Mouse (Mus musculus) liver, embryonic 16.5 days (tissue): ENCODE results near the gene Rpl10. TPM values are rescaled to one million over a fixed set of nuclear protein-coding genes. Genes with fewer than 3 reads are reported as not detected.
A peak's percentile ranks its signal among the peaks of the same experiment; 100 is the strongest.

Source experiments
- ATAC-seq: fragments of 200-750 bp; cut with Nextera tagmentation; 2 replicates; pipeline ENCODE4 v1.8.0; 2017; ENCODE audit warnings: low read depth, mild to moderate bottlenecking, moderate number of reproducible peaks, moderate library complexity
- H3K27ac ChIP-seq: fragments of 300-500 bp; sonication (generic); 2 replicates; pipeline ENCODE4 v1.5.1; 2014; ENCODE audit warnings: mild to moderate bottlenecking, low read length
- H3K27me3 ChIP-seq: fragments of 300-500 bp; sonication (generic); 2 replicates; pipeline ENCODE4 v1.6.1; 2014; ENCODE audit warnings: low read depth, low read length, mixed read lengths; ENCODE audit not compliant: control insufficient read depth, insufficient read depth
- H3K36me3 ChIP-seq: fragments of 300-500 bp; sonication (generic); 2 replicates; pipeline ENCODE4 v1.6.1; 2014; ENCODE audit warnings: mild to moderate bottlenecking; ENCODE audit not compliant: control insufficient read depth, insufficient read depth
- H3K4me1 ChIP-seq: fragments of 300-500 bp; sonication (generic); 2 replicates; pipeline ENCODE4 v1.6.1; 2014; ENCODE audit warnings: low read depth, low read length, mixed read lengths; ENCODE audit not compliant: control insufficient read depth
- H3K4me2 ChIP-seq: fragments of 300-500 bp; sonication (generic); 2 replicates; pipeline ENCODE4 v1.6.1; 2014; ENCODE audit warnings: low read depth, low read length, mixed read lengths
- H3K4me3 ChIP-seq: fragments of 300-500 bp; sonication (generic); 2 replicates; pipeline ENCODE4 v1.5.1; 2014; ENCODE audit warnings: low read depth, mild to moderate bottlenecking, low read length
- H3K9ac ChIP-seq: fragments of 300-500 bp; sonication (generic); 2 replicates; pipeline ENCODE4 v1.6.1; 2014; ENCODE audit warnings: low read depth, low read length
- H3K9me3 ChIP-seq: fragments of 300-500 bp; sonication (generic); replicated peaks from 2 replicates; pipeline ENCODE4 v1.6.1; 2016; ENCODE audit warnings: low read length; ENCODE audit not compliant: control insufficient read depth
- WGBS: fragments of 180-500 bp; shearing (Covaris S2); extraction: QIAGEN DNeasy Blood & Tissue Kit; methylation state at CpG from one replicate; pipeline ENCODE4 v1.1.7; 2014; ENCODE audit not compliant: insufficient replicate concordance; 5-methylcytosine and 5-hydroxymethylcytosine counted together
- polyA plus RNA-seq: library from polyadenylated mRNA; unstranded; fragments of >200 nt; fragmentation: Nextera tagmentation; extraction: Ambion mirVana; gene quantifications from 2 replicates; pipeline ENCODE4 v1.2.1, GENCODE M21; 2015

The Rpl10 gene
- polyA plus RNA-seq, 1 experiment from 2014 or later = 375 TPM

GRCm38 (mm10) chrX:74293431-74293830 lies 22.8 kb downstream of the Rpl10 start:
- no peak for ATAC-seq
- WGBS = 42% methylated on average over 4 of the region's 4 CpGs
- H3K9me3 ChIP-seq = no peaks in the 10 kb centered on the region
- H3K36me3 ChIP-seq = no peaks in the 10 kb centered on the region
- no peak overlapping the region for H3K4me3 ChIP-seq
- no peaks in the 10 kb centered on the region for H3K27me3 ChIP-seq
- H3K4me1 ChIP-seq = no peaks in the 10 kb centered on the region; the same call in 1 of the 2 replicates
- H3K4me2 ChIP-seq = no peak overlapping the region
- H3K27ac ChIP-seq = no peak overlapping the region
- H3K9ac ChIP-seq = no peak overlapping the region

DNA sequence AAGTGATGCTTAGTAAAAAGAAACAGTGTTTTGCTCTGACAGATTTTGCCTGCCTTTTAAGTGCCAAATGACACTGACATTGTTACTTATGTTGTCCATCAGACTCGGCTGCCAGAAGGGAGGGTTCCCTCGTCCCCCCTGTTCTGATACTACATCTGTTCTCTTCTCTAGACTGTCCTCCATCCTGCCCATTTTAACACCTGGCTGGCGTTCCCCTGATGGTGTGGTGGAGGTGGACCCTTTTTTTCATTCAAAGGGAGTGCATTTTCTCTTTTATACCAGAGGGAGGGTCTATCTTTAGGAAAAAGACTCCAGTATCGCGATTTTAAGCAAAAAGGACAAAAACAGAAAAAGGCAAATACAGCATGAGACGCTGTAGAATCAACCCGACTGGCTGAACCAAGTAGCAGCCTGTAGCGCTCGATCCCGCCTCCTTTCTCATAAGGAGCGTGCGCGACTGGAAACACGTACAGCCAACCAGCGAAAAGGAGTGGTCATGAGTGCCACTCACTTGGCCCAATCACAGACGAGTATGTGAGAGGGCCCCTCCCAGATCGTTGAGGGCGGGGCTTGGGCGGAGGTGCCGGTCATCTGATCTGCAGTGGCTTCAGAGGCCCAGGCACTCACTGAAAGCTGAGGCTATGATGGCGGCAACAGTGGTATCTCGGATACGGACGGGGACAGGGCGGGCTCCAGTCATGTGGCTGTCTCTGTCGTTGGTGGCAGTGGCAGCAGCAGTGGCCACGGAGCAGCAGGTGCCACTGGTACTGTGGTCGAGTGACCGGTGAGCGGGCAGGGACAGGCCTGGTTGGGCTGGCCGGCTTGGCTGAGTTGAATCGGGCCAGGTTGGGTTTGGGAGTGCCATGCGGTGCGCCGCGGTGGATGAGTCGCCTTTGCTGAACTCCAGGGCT lies 26.2 kb downstream of the Rpl10 start, which contains the start of gene Atp6ap1:
TSS of gene Atp6ap1 (plus strand) at position 560 of the 911 bp plus-strand sequence.
- H3K4me2 ChIP-seq = peak within 1 kb of the TSS; percentile 69
- H3K9me3 ChIP-seq = no peaks in the 10 kb centered on the region
- peak within 1 kb of the TSS; percentile 79 for H3K4me3 ChIP-seq
- H3K27ac ChIP-seq = peak within 1 kb of the TSS; percentile 84
- H3K9ac ChIP-seq = peak within 1 kb of the TSS; percentile 85
- H3K36me3 ChIP-seq = peaks cover 7% of the 10 kb centered on the region; the same call in 1 of the 2 replicates
- peaks cover 4% of the 10 kb centered on the region; the same call in 1 of the 2 replicates for H3K4me1 ChIP-seq
- ATAC-seq = peak; percentile 99
- WGBS = 19% methylated on average over 37 of the region's 37 CpGs
- H3K27me3 ChIP-seq = no peaks in the 10 kb centered on the region

GRCm38 (mm10) chrX:74298348-74298747 lies 27.7 kb downstream of the Rpl10 start:
- no peak for ATAC-seq
- Histone ChIP-seq H3K4me1 (peaks cover 4% of the 10 kb centered on the region; the same call in 1 of the 2 replicates), H3K9ac (no peak overlapping the region), H3K27me3 (no peaks in the 10 kb centered on the region), H3K4me3 (peak overlapping the region; percentile 29), H3K4me2 (peak overlapping the region; percentile 43), H3K27ac (no peak overlapping the region), H3K9me3 (no peaks in the 10 kb centered on the region), H3K36me3 (peaks cover 17% of the 10 kb centered on the region)
- 40% methylated on average over 1 of the region's 1 CpGs for WGBS

DNA sequence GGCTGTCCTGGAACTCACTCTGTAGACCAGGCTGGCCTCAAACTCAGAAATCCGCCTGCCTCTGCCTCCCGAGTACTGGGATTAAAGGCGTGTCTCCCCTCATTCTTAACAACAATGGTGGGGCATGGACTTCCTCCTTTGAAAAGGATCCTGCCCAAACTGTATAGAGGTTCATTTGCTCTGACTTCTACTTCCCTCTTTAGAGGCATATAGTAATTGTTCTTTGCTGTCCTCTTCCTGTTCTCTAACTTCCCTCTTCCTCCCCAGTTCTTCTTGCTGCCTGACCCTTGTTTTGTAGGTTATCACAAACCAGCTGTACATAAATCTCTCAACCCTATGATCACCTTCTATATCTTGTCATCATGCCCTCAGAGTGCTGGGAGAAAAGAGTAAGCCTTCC lies 29.1 kb downstream of the Rpl10 start:
- peaks cover 9% of the 10 kb centered on the region for H3K4me1 ChIP-seq
- H3K9ac ChIP-seq = no peak overlapping the region
- H3K27ac ChIP-seq = no peak overlapping the region
- no peaks in the 10 kb centered on the region for H3K9me3 ChIP-seq
- ATAC-seq = no peak
- WGBS = 36% methylated on average over 3 of the region's 3 CpGs
- H3K4me3 ChIP-seq = no peak overlapping the region
- H3K36me3 ChIP-seq = peaks cover 19% of the 10 kb centered on the region
- no peaks in the 10 kb centered on the region for H3K27me3 ChIP-seq
- H3K4me2 ChIP-seq = no peak overlapping the region

GRCm38 (mm10) chrX:74304867-74305700 lies 34.5 kb downstream of the Rpl10 start, which contains the start of gene Gdi1:
Gene Gdi1, plus strand, starts transcription at chrX:74304998.
- peak within 1 kb of the TSS; percentile 68 for H3K4me2 ChIP-seq
- no peaks in the 10 kb centered on the region for H3K27me3 ChIP-seq
- peak; percentile 86 for ATAC-seq
- peaks cover 12% of the 10 kb centered on the region for H3K4me1 ChIP-seq
- H3K36me3 ChIP-seq = peaks cover 41% of the 10 kb centered on the region
- peak within 1 kb of the TSS; percentile 59 for H3K9ac ChIP-seq
- H3K9me3 ChIP-seq = no peaks in the 10 kb centered on the region
- H3K27ac ChIP-seq = peak within 1 kb of the TSS; percentile 86
- 21% methylated on average over 40 of the region's 41 CpGs for WGBS
- peak within 1 kb of the TSS; percentile 72 for H3K4me3 ChIP-seq

DNA sequence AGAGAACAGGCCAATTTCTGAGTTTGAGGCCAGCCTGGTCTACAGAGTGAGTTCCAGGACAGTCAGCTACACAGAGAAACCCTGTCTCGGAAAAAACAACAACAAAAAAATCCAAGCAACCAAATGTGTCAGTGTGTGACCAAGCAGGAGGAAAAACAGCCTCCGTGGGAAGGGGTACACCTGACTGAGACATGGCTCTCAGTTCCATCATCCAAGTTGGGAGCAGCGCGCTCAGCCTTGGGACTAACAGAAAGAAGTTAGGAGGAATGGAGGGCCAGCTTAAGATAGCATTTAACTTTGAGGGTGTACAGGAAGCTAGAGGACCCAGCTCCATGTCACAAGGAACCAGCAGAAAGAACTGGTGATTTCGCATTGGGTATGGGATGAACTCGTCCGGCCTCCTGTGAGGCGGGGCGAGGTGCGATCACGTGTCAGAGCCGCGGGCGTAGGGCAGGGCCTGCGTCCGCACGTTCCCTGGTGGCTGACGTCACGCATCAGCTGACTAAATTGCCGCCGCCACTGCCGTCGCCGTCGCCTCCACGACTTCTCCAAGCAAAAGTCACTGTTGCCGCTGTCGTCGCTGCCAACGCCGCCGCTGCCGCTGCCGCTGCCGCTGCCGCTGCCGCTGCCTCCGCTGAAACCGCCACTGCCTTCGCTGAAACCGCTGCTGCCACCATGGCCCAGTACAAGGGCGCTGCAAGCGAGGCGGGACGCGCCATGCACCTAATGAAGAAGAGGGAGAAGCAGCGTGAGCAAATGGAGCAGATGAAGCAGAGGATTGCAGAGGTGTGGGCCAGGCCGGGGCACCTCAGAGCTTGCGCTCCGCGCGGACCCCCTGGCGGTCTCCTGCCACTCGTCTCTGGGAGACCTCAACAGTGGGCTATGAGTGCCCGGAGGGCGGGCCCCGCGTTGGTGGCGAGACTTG lies 42.2 kb downstream of the Rpl10 start, which contains the start of gene Fam50a:
TSS of gene Fam50a (plus strand) at position 494 of the 925 bp plus-strand sequence.
- peaks cover 14% of the 10 kb centered on the region for H3K36me3 ChIP-seq
- peaks cover 14% of the 10 kb centered on the region for H3K4me1 ChIP-seq
- no peaks in the 10 kb centered on the region for H3K27me3 ChIP-seq
- ATAC-seq = peak; percentile 98
- H3K27ac ChIP-seq = peak within 1 kb of the TSS; percentile 84
- no peaks in the 10 kb centered on the region for H3K9me3 ChIP-seq
- peak within 1 kb of the TSS; percentile 86 for H3K4me2 ChIP-seq
- 21% methylated on average over 59 of the region's 59 CpGs for WGBS
- peak within 1 kb of the TSS; percentile 75 for H3K4me3 ChIP-seq
- peak within 1 kb of the TSS; percentile 80 for H3K9ac ChIP-seq
